Mouse (Mus musculus): ENCODE data around the gene Ptprj.

Ptprj gene

GRCm38 (mm10) chr2:90576936-90577335, 3.5 kb downstream of the Ptprj start:
- DNase-seq, result peak in 1 of 2 experiments; percentile 32

- DNase-seq, result no peak
These were observed 4.0 kb downstream of the Ptprj start for GRCm38 (mm10) chr2:90576411-90576810.

GRCm38 (mm10) chr2:90575713-90576112, 4.7 kb downstream of the Ptprj start:
- DNase-seq, result no peak

GRCm38 (mm10) chr2:90575116-90575515, 5.3 kb downstream of the Ptprj start:
- DNase-seq, result peak in 1 of 2 experiments; percentile 0

GRCm38 (mm10) chr2:90574536-90574935, 5.9 kb downstream of the Ptprj start:
- no peak for DNase-seq

GRCm38 (mm10) chr2:90573640-90574526, 6.6 kb downstream of the Ptprj start:
- DNase-seq, result peak in 1 of 2 experiments; percentile 11

- peak in 1 of 2 experiments; percentile 1 for DNase-seq
These were observed 8.3 kb downstream of the Ptprj start for GRCm38 (mm10) chr2:90572126-90572525.

GRCm38 (mm10) chr2:90571399-90571798, 9.0 kb downstream of the Ptprj start:
- DNase-seq, result peak in 1 of 2 experiments; percentile 0

GRCm38 (mm10) chr2:90570871-90571270, 9.6 kb downstream of the Ptprj start:
- no peak for DNase-seq

- no peak for DNase-seq
These were observed 10.2 kb downstream of the Ptprj start for GRCm38 (mm10) chr2:90570216-90570615.

GRCm38 (mm10) chr2:90568961-90569481, 11.4 kb downstream of the Ptprj start:
- DNase-seq, result peak; percentile 52 to 76

- DNase-seq, result no peak
These were observed 12.4 kb downstream of the Ptprj start for GRCm38 (mm10) chr2:90568091-90568490.

- peak; percentile 69 to 75 for DNase-seq
These were observed 13.5 kb downstream of the Ptprj start for GRCm38 (mm10) chr2:90566773-90567528.

- DNase-seq, result peak; percentile 46 to 72
These were observed 14.4 kb downstream of the Ptprj start for GRCm38 (mm10) chr2:90566046-90566445.

GRCm38 (mm10) chr2:90565192-90565929, 15.1 kb downstream of the Ptprj start:
- DNase-seq, result peak; percentile 87 to 95

GRCm38 (mm10) chr2:90564552-90564951, 15.9 kb downstream of the Ptprj start:
- DNase-seq, result no peak

GRCm38 (mm10) chr2:90563171-90563570, 17.3 kb downstream of the Ptprj start:
- no peak for DNase-seq

- DNase-seq, result no peak
These were observed 18.2 kb downstream of the Ptprj start for GRCm38 (mm10) chr2:90562126-90562670.

GRCm38 (mm10) chr2:90560197-90560843, 20.1 kb downstream of the Ptprj start:
- DNase-seq, result no peak

GRCm38 (mm10) chr2:90559688-90560196, 20.7 kb downstream of the Ptprj start:
- DNase-seq, result no peak

GRCm38 (mm10) chr2:90559015-90559687, 21.3 kb downstream of the Ptprj start:
- DNase-seq, result no peak

Measured in kidney, adult 8-10 months (tissue).